Mouse (Mus musculus) liver, adult 2 months (tissue): ENCODE results near the gene Pafah1b2.

ENCODE experiments used
- CTCF ChIP-seq: fragments of 200-500 bp; IDR thresholded peaks from 2 replicates; pipeline ENCODE4 v1.5.1; 2011; ENCODE audit warnings: low read depth, low read length, control low read depth
- POLR2A ChIP-seq: fragments of 200-500 bp; IDR thresholded peaks from 2 replicates; pipeline ENCODE4 v1.6.1; 2011; ENCODE audit warnings: low read length, control low read depth; ENCODE audit not compliant: insufficient read depth; ENCODE audit errors: extremely low read depth

DNA sequence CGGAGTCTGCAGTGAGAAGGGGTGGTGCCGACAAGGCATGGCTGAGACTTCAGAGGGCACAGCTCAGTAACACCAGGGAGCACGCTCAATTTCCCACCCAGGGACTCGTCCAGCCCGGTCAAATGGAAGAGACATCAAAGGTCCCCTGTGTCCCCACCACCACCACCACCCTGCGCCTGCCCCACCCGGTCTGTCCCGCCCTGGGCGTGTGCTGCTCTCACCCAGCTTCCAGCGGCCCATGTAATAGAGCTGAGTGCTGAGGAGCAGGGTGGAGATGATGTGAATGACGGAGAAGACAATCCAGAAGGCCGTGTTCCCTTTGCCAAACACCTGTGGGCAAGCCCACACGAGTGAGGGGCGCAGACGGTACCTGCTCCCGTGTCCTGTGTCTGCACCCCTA lies 70.0 kb downstream of the Pafah1b2 start:
- TF ChIP-seq CTCF (no peak), POLR2A (no peak)
